Mouse (Mus musculus) liver, adult 2 months (tissue): ENCODE measurements around the gene Pycr2.

Experiments
- CTCF ChIP-seq: fragments of 200-500 bp; IDR thresholded peaks from 2 replicates; pipeline ENCODE4 v1.5.1; 2011; ENCODE audit warnings: low read depth, low read length, control low read depth
- POLR2A ChIP-seq: fragments of 200-500 bp; IDR thresholded peaks from 2 replicates; pipeline ENCODE4 v1.6.1; 2011; ENCODE audit warnings: low read length, control low read depth; ENCODE audit not compliant: insufficient read depth; ENCODE audit errors: extremely low read depth

DNA sequence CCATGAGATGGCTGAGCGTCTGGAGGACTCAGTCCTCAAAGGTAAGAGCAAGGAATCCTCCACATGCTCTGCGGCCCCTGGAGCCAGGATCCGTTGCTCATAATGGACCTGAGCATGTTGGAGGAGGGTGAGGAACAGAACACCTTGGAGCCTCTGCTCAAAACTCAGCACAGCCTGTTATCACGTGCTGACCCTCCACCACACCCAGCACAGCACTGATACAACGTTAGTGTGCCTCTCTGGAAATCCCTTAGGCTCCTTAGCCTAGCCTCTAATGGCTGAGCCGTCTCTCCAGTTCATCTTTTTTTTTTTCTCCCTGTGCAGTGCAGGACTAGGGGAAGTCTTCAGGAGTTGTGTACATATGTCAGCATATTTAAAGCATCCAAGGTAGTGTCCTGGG lies 44.1 kb upstream of the Pycr2 start:
- TF ChIP-seq CTCF (no peak), POLR2A (no peak)
